Mouse (Mus musculus) E14TG2a.4 (cell line): ENCODE measurements around the gene Clptm1l.

ENCODE experiments used
- H3K27me3 ChIP-seq: 2 replicates; pipeline ENCODE4 v1.6.1; 2014; ENCODE audit warnings: low read length, control low read depth; ENCODE audit not compliant: insufficient read depth
- H3K36me3 ChIP-seq: 2 replicates; pipeline ENCODE4 v1.6.1; 2014; ENCODE audit warnings: low read length, control low read depth; ENCODE audit not compliant: insufficient read depth
- H3K4me1 ChIP-seq: replicated peaks from 2 replicates; pipeline ENCODE4 v1.6.1; 2014; ENCODE audit warnings: low read depth, low read length, control low read depth
- H3K4me3 ChIP-seq: replicated peaks from 2 replicates; pipeline ENCODE4 v1.5.1; 2014; ENCODE audit warnings: mild to moderate bottlenecking, low read length
- H3K9me3 ChIP-seq: 2 replicates; pipeline ENCODE4 v1.6.1; 2014; ENCODE audit warnings: low read length, control low read depth
- CTCF ChIP-seq: conservative IDR thresholded peaks from 2 replicates; pipeline ENCODE4 v1.5.1; 2014; ENCODE audit warnings: low read length
- NANOG ChIP-seq: IDR thresholded peaks from 2 replicates; pipeline ENCODE4 v1.6.1; 2014; ENCODE audit warnings: borderline replicate concordance, low read length, mixed read lengths
- POU5F1 ChIP-seq: IDR thresholded peaks from 2 replicates; pipeline ENCODE4 v1.6.1; 2014; ENCODE audit warnings: low read length, borderline replicate concordance

The Clptm1l gene

DNA sequence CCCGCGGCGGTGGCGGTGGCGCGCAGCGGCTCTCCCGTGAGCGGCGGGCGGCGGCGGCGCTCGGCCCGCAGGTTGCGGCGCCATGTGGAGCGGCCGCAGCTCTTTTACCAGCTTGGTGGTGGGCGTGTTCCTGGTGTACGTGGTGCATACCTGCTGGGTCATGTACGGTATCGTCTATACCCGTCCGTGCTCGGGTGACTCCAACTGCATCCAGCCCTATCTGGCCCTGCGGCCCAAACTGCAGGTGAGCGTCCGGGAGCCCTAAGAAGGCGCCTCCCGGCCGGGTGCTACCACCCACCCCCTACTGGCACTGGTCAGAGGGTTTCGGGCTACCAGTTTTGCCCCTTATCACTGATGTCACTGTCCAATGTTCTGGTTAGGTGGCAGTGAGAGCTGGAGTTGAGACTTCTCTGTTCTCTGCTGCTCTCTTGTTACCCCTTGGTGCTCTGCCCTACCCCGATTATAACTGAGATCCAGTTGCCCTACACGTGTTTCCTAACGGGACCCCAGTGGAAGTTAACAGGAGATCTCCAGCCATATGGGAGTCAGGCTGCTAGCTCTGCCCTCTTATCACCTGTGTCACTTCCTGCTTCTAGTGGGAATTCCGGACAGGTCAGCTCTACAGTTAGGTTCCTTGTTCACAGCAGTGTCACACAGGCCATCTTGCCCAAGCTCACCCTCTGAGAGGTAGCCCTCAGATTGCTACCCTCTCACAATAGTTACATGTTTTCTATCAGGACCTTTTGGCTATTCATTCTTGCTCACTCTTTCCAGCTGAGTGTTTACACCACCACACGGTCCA is 551 bp downstream of the Clptm1l start:
- Histone ChIP-seq H3K27me3 (no peaks in the 10 kb centered on the region), H3K4me1 (peaks cover 23% of the 10 kb centered on the region)
- TF ChIP-seq CTCF (no peak), NANOG (no peak), POU5F1 (no peak)

DNA sequence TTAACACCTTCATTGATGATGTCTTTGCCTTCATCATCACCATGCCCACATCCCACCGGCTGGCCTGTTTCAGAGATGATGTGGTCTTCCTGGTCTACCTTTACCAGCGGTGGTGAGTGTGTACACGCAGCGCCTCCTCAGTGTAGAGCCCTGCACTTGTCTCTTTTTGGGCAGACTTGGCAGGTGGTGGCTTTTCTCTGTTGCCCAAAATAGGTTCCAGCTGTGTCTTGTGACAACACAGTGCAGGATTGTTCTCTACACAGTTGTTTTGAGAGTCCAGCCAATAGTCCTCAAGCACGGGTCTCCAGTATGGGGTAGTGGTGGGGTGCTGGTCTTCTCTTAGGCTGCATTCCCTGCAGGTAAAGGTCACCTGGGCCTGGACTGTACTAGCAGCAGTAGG is 14.6 kb downstream of the Clptm1l start:
- Histone ChIP-seq H3K36me3 (peaks cover 93% of the 10 kb centered on the region), H3K27me3 (no peaks in the 10 kb centered on the region), H3K4me1 (no peaks in the 10 kb centered on the region), H3K9me3 (no peaks in the 10 kb centered on the region), H3K4me3 (no peak overlapping the region)
- TF ChIP-seq NANOG (no peak), CTCF (no peak), POU5F1 (no peak)

More for the DNA sequence above, 551 bp downstream of the Clptm1l start:
- H3K36me3 ChIP-seq = peaks cover 44% of the 10 kb centered on the region
- H3K4me3 ChIP-seq = peak overlapping the region; percentile 94
- H3K9me3 ChIP-seq = no peaks in the 10 kb centered on the region

DNA sequence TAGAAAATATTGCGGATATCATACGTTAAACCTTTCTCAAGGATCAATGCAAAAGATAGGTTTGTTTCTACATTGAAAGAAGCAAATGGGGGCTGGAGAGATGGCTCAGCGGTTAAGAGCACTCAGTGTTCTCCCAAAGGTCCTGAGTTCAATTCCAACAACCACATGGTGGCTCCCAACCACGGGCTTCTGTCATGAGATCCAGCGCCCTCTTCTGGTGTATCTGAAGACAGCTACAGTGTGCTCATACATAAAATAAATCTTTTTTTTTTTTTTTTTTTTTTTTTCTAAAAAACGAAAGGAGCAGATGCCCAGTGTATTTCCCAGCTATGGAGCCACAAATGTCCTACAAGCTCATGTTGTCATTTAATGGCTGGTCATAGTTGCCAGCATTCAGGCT is 16.8 kb downstream of the Clptm1l start:
- Histone ChIP-seq H3K4me1 (peaks cover 8% of the 10 kb centered on the region), H3K27me3 (no peaks in the 10 kb centered on the region), H3K9me3 (no peaks in the 10 kb centered on the region), H3K4me3 (no peak overlapping the region), H3K36me3 (peaks cover 71% of the 10 kb centered on the region)
- TF ChIP-seq CTCF = peak; percentile 37
- TF ChIP-seq NANOG = no peak

DNA sequence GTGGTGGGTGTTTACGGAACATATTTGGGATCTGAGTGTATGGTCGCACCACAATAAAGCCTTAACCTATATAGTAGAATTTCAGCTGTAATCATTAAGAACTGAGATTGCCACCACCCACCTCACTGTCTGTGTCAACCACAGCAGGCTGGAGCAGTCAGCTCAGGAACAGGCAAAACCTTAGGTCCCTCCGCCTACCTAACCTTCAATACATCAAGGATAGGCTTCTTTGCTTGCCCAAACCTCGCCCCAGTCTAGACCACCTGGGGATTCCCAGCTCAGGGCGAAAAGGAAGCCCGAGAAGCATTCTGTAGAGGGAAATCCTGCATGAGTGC is 22.6 kb downstream of the Clptm1l start:
- TF ChIP-seq CTCF = peak; percentile 57; the same call in 1 of the 2 replicates
- TF ChIP-seq NANOG = no peak

DNA sequence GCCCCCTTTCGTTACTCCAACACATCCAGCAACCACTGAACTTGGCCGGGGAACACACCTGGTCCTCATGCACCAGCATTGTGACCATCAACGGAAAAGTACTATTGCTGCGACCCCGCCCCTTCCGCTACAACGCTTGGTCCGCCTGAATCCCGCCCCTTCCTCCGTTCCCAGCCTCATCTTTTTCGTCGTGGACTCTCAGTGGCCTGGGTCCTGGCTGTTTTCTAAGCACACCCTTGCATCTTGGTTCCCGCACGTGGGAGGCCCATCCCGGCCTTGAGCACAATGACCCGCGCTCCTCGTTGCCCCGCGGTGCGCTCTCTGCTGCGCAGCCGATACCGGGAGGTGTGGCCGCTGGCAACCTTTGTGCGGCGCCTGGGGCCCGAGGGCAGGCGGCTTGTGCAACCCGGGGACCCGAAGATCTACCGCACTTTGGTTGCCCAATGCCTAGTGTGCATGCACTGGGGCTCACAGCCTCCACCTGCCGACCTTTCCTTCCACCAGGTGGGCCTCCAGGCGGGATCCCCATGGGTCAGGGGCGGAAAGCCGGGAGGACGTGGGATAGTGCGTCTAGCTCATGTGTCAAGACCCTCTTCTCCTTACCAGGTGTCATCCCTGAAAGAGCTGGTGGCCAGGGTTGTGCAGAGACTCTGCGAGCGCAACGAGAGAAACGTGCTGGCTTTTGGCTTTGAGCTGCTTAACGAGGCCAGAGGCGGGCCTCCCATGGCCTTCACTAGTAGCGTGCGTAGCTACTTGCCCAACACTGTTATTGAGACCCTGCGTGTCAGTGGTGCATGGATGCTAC is 23.1 kb downstream of the Clptm1l start, which contains the start of gene Tert:
Gene Tert (plus strand): TSS at position 167 of the 805 bp plus-strand sequence.
- H3K9me3 ChIP-seq = no peaks in the 10 kb centered on the region
- peaks cover 33% of the 10 kb centered on the region for H3K36me3 ChIP-seq
- peak within 1 kb of the TSS; percentile 87 for H3K4me3 ChIP-seq
- TF ChIP-seq POU5F1 (no peak), CTCF (no peak; the same call in 1 of the 2 replicates), NANOG (no peak)
- H3K4me1 ChIP-seq = peaks cover 60% of the 10 kb centered on the region
- 0 out of 2 replicates have a peak, but pooled peaks cover 6% of the 10 kb centered on the region for H3K27me3 ChIP-seq

More for the DNA sequence above, 22.6 kb downstream of the Clptm1l start:
- 0 out of 2 replicates have a peak, but pooled peaks cover 6% of the 10 kb centered on the region for H3K27me3 ChIP-seq
- H3K9me3 ChIP-seq = no peaks in the 10 kb centered on the region
- H3K4me1 ChIP-seq = peaks cover 59% of the 10 kb centered on the region
- H3K36me3 ChIP-seq = peaks cover 39% of the 10 kb centered on the region
- peak overlapping the region; percentile 87 for H3K4me3 ChIP-seq

DNA sequence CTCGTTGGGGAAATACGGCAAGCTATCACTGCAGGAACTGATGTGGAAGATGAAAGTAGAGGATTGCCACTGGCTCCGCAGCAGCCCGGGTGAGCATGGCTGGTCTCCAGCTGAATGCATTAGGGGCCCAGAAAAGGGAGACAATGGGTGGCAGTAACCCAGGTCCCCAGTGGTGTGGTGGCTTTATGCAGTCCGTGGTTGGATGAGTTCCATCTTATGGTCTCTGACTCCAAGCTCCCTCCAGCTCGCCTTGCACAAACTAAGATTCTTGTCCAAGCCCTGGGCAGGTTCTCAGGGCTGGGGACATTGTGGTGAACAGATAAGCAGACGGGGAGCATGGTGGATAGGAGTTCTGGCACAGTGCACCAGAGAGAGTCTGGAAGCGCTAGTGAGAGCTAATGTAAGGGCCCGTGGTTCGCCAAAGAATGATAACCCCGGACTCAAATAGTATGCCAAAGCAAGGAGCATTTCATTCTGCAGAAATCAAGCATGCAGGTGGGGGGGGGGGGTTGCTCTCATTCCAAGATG is 24.8 kb downstream of the Clptm1l start:
- Histone ChIP-seq H3K9me3 (no peaks in the 10 kb centered on the region), H3K4me1 (peaks cover 60% of the 10 kb centered on the region), H3K27me3 (0 out of 2 replicates have a peak, but pooled peaks cover 6% of the 10 kb centered on the region), H3K4me3 (peak overlapping the region; percentile 48), H3K36me3 (peaks cover 35% of the 10 kb centered on the region)
- TF ChIP-seq POU5F1 = no peak

DNA sequence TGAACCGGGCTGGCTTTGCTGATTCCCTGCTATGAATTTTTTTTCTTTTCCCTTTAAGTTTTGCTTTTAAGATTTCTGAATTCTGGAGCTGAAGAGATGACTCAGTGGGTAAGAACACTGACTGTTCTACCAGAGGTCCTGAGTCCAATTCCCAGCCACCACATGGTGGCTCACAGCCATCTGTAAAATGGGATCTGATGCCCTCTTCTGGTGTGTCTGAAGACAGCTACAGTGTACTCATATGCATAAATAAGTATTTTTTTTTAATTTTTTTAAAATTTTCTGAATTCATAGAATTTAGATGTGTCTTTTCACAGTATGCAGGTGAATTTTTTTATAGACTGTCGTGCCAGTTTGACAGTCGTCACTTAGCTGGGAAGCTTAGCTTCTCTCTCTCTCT is 28.0 kb downstream of the Clptm1l start:
- Histone ChIP-seq H3K9me3 (no peaks in the 10 kb centered on the region), H3K4me1 (peaks cover 43% of the 10 kb centered on the region), H3K36me3 (peaks cover 62% of the 10 kb centered on the region), H3K4me3 (no peak overlapping the region), H3K27me3 (0 out of 2 replicates have a peak, but pooled peaks cover 6% of the 10 kb centered on the region)
- no peak for TF ChIP-seq CTCF
- TF ChIP-seq POU5F1 = no peak
- no peak for TF ChIP-seq NANOG

DNA sequence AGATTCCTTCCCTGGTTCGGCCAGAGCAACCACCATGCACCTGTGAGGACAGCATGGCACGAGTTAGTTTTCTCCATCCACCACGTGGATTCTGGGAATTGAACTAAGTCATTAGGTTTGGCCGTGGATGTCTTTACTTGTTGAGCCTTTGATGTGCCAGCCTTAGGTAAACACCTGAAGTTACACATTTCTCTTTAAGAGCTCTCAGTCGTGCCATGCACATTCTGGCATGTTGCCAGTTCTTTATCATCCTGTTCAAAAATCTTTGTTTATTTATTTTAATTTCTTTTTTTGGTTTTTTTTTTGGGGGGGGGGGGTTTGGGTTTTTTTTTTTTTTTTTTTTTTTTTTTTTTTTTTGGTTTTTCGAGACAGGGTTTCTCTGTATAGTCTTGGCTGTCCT is 34.0 kb downstream of the Clptm1l start:
- TF ChIP-seq POU5F1 (no peak), CTCF (no peak), NANOG (no peak)
- peaks cover 11% of the 10 kb centered on the region for H3K9me3 ChIP-seq

More for the DNA sequence above, 34.0 kb downstream of the Clptm1l start:
- Histone ChIP-seq H3K4me3 (no peak overlapping the region), H3K36me3 (peaks cover 66% of the 10 kb centered on the region), H3K27me3 (no peaks in the 10 kb centered on the region), H3K4me1 (no peaks in the 10 kb centered on the region)
